Mouse (Mus musculus): ENCODE measurements at regions not wholly inside any gene's neighbourhood (a gene's known extent, or its start where the extent isn't known, plus 50 kb on each side); places are given as distances from the start of the nearest gene placed in this dataset.

- no peak for TF ChIP-seq CTCF (IDR thresholded peaks at IDR 0.05; ENCODE audit: low read depth, low read length)
- no peak for TF ChIP-seq GATA2 (IDR thresholded peaks at IDR 0.05; ENCODE audit: borderline replicate concordance, low read depth, low read length)
Measured at GRCm38 (mm10) chr1:107811136-107811535, 221.3 kb downstream of the Serpinb8 start.
